Mouse (Mus musculus) gastrocnemius, adult 18-20 months (tissue): ENCODE measurements around the gene Vax2. TPM values are rescaled to one million over a fixed set of nuclear protein-coding genes. Genes with fewer than 3 reads are reported as not detected.
A peak's percentile ranks its signal among the peaks of the same experiment; 100 is the strongest.

Experiments
- DNase-seq: peaks from one replicate; pipeline ENCODE4 v3.0.0; 2021; ENCODE audit warnings: low spot score
- total RNA-seq, 2 experiments: library from RNA; stranded (reverse); gene quantifications; 2 replicates each; pipeline ENCODE4 v1.2.3; 2021

Vax2 gene
- total RNA-seq, 2 experiments from 2014 or later = not detected

GRCm38 (mm10) chr6:83711725-83712475, 836 bp downstream of the Vax2 start:
- DNase-seq = no peak

DNA sequence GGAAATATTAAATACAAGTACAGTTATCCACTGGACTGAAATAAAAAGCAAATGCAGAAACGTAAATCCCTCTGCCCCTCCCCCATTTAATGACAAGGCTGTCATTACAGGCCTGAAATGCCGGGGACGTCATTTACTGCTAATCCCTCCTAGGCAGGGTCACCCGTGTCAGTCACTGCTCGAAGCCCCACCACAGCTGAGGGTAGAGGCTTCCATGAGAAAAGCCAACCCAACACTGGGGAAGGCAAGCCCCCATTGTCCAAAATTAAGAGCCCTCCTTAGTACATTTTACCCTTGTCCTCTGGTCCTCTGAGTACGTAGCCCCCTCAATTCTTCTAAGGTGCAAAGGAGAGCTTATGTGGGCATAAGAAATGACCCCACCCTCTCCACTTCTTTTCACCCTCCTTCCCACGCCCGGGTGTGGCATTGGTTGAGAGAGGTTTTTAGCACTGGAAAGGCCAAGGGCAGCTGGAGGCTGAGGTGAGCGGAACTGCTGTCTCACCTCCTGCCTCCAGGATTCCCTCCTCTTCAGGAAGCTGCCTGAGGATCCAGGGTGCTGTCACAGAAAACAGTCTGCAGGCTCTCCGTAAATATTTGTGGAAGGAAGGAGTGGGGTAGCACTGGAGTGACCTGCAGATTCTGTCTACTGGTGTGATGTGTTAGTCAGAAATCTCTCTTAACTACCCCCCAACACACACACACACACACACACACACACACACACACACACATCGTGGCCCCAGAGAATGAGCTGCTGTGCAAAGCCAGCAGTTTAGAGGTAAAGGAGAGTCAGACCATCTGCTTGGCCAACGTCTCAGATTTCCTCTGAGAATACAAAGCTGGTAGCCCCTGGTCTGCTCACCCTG, 2.4 kb downstream of the Vax2 start:
- no peak for DNase-seq

DNA sequence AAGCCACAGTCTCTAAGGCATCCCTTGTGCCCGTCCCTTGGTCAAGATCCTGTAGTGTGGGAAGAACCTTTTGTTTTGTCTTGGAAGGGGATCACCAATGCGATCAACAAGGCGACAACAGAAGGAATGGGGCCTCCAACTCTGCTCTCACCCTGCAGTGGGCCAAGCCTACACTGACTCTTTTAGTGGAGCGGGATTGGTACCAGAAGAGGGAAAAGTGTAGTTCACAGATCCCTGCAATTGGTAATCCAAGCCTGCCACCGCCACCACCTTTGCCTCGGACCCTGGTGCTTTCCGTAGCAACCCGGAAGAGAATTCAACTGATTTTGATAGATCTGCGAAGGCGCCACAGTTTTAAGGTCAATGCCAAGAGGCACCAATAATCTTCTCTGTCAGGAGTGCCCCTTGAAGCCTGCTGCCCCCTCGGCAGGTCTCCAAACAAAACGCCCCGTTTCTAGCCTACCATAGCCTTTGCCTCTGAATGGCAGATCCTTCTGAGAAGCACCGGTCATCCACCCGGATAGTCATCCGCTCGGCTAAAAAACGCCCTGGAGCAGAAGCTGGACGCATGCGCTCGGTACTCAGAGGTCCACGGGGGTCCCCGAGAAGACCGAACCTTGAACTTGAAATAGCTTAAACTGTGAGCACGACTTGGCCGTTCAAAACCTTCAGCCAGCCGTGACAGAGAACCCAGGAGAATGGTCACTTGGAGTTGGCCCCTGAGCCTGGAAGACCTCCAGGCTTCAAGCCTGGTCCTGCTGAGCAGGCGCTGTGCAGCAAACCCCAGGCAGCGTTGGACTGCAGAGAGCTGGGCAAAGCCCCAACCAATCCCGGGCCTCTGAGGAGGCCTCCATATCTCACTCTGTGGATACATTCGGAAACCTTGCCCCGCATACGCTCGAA, 3.4 kb downstream of the Vax2 start:
- no peak for DNase-seq

DNA sequence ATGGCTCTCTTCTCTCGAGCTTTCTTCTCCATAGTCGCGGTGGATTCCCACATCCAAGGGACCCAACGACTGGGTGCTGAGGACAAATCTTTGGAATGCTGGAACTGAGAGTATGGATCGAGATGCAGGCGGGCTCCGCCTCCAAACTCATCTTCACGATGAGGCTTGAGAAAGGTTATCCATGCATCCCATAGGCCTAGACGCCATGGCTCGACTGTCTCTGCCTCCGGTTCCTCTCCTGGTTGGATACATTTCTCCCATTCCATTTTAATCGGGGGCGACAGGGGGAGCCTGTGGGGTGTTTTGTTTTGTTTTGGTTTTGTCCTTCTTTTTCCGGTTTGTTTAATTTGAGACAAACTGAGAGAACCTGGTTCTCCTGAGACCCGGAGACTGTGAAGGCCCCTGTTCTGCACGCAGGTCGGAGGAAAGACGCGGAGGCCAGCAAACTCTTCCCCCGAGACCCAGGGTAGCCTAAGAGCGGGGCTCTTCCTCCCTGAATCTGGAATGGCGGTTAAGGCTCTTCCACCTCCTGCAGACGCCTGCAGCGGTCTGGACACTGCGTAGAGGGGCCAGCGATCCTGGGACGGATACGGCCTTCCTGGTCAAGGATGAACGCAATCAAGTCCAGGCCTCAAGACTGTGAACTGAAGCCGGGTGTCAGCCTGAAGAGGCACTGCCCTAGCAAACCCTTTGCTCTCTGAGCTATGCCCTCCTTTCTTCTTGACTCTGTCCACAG, 4.6 kb downstream of the Vax2 start:
- no peak for DNase-seq

DNA sequence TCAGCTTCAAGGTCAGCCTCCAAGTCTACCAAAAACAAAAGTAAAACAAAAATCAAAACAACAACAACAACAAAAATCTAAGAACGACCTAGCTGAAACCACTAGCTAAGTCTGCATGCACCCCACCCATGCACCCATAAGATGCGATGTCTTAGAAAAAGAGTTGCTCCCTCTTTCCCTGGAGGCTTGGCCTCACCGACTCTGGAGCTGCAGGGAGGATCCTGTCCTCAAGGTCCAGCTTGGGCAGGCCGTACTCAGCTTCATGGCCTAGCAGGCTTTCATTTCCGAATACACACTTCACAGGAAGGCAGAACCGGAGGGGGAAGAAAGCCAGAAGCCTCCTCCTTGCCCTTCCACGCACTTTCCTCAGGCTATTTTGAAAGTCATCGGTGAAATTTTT, 6.0 kb downstream of the Vax2 start:
- DNase-seq = no peak

DNA sequence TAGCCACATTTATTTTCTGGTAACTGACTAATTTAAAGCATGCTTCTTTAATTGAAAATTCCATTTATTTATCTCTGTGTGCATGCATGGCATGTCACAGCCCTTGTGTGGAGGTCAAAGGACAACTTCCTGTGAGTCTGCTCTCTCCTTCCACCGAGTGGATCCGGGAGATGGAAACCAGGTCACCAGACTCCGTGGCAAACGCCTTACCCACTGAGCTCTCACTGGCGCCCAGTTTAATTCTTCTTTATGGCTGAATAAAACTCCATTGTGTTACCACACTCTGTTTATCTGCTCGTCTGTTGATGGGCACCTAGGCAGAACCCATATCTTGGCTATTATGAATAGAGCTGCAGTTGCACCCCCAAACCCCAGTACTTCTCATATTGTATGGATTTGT, 11.5 kb downstream of the Vax2 start:
- no peak for DNase-seq

DNA sequence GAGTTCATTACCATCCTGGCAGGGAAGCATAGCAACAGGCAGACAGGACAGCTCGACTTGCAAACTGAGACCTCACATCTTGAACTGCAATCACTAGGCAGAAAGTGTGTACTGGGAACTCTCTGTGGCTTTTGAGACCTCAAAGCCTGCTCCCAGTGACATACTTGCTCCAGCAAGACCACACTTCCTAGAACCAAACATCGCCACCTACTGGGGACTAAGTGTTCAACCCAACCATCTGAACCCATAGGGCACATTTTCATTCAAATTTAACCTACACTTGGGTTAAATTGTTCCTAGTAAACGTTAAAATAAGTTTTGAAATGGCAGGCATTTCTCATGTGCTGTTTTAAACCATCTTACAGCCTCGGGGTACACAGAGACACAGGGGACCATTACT, 16.1 kb downstream of the Vax2 start:
- DNase-seq = no peak

- DNase-seq = no peak
Observed at GRCm38 (mm10) chr6:83728488-83728887, 17.4 kb downstream of the Vax2 start.

DNA sequence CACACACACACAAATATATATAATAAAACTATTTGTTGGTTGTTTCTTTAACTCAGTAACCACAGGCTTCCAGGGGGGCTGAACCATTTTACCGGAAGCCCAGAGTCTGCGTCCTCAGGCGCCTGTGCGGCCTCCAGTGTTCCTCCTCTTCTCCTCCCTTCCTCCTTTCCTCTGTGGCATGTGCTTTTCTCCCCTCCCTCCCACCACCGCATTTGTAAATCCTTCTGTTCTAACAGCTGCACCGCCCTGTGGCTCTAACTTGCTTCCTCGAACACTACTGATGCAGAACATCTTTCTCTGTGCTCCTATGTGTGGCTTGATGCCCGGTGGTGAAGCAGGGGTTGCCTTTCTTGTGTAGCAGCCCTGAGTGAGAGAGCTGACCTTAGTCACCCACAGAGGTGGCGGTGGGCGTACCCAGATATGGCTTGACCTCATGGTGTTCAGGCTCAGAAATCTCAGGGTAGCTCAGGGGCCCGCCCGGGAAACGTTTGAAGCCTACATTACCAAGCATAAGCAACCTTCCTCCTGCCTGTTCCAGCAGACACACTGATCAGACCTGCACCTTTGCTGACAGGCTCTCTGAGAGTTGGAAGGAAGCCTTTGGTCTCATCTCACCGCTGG, 18.4 kb downstream of the Vax2 start:
- DNase-seq = no peak

- peak; percentile 68 for DNase-seq
Observed at GRCm38 (mm10) chr6:83731128-83731527, 20.1 kb downstream of the Vax2 start.

- no peak for DNase-seq
Observed at GRCm38 (mm10) chr6:83737311-83737710, 26.2 kb downstream of the Vax2 start.

- DNase-seq = no peak
Observed at GRCm38 (mm10) chr6:83738596-83738995, 27.5 kb downstream of the Vax2 start.

- DNase-seq = no peak
Observed at GRCm38 (mm10) chr6:83742761-83743160, 31.7 kb downstream of the Vax2 start, which contains the start of gene Atp6v1b1. Gene Atp6v1b1, plus strand, starts transcription at chr6:83742990.

DNA sequence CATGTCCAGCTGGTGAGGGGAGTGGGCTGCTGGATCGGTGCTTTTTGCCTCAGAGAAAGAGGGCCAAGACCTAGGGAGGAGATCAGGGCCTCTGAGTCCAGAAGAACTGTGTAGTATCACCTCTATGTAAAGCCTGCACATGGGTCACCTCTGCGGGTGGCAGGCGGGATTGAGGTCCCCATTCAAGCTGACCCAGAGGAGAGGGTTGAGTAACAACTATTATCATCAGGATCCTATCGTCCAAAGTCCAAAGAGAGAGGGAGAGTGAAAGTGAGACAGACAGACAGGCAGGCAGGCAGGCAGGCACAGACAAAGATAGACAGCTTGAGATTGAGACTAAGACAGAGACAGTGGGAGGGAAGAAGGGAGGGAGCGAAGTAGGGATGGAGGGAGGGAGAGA, 32.1 kb downstream of the Vax2 start:
- DNase-seq = no peak

- no peak for DNase-seq
Observed at GRCm38 (mm10) chr6:83744126-83744525, 33.1 kb downstream of the Vax2 start.

GRCm38 (mm10) chr6:83744557-83744956, 33.5 kb downstream of the Vax2 start:
- no peak for DNase-seq

- DNase-seq = no peak
Observed at GRCm38 (mm10) chr6:83745466-83745865, 34.4 kb downstream of the Vax2 start.

DNA sequence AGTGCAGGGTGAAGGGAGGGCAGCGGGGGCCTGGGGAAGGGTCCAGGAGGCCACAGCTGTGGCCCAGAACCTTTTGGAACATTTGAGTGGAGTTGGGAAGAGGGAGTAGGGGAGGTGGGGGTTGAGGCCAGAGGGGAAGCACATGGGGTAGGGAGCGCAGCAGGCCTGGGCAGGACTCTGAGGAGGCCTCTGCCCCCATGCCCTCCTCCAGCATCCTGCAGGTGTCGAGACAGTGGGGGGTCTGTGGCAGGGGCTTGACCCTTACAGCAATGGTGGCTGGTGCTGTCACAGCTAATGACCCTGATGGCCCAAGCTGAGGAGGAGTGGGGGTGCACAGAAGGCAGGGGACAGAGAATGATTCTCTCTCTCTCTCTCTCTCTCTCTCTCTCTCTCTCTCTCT, 38.2 kb downstream of the Vax2 start:
- no peak for DNase-seq

- peak; percentile 58 for DNase-seq
Observed at GRCm38 (mm10) chr6:83750171-83750684, 39.2 kb downstream of the Vax2 start.

- no peak for DNase-seq
Observed at GRCm38 (mm10) chr6:83756051-83756450, 45.0 kb downstream of the Vax2 start.
